Mouse (Mus musculus) cerebellum, adult 2 months (tissue): ENCODE data around the gene Cabcoco1.

Experiments used
- CTCF ChIP-seq: fragments of 200-500 bp; IDR thresholded peaks from 2 replicates; pipeline ENCODE4 v1.5.1; 2011; ENCODE audit warnings: low read depth, mild to moderate bottlenecking, control low read depth, low read length, moderate library complexity, borderline replicate concordance; ENCODE audit not compliant: insufficient read depth
- POLR2A ChIP-seq: fragments of 200-500 bp; IDR thresholded peaks from 2 replicates; pipeline ENCODE4 v1.6.1; 2011; ENCODE audit warnings: low read length, control low read depth, borderline replicate concordance; ENCODE audit not compliant: insufficient read depth

DNA sequence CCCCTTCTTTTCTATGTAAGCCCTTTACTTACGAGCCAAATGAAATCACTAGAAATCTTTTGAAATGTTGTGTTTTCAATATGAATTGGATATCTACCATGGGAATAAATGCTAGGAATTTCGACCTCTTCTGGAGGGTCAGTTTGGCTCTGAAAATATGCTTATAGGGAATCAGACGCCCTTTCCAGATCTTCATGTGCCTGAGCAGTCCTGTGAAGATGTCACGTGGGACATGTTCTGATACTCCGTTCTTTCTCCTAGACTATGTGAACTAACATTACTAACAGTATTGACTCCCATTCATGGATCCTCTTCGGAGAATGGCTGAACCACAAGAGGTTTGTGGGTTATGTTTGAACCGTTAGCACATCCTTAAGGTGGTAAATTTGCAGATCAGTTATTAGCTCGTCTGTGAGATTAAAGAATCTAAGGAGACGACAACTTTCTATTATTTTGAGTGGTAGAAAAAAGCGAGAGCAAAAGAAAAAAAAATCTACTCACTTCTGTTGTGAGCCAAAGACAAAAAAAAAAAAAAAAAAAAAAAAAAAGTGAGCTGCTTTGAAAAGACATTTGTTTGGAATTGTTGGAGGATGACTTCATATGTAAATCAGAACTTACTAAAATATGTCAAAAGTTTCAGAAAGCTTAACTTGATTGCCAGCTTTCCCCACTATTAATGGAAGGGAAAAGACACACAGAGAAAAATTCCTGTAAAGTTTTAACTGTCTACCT, 99.6 kb downstream of the Cabcoco1 start:
- TF ChIP-seq CTCF (no peak), POLR2A (no peak)
